Mouse (Mus musculus) megakaryocyte, embryonic 14.5 days (primary cell): ENCODE data around the gene Tnk2.

Experiments used
- FLI1 ChIP-seq: IDR thresholded peaks from 2 replicates; pipeline ENCODE4 v1.6.1; 2012; ENCODE audit warnings: low read length, inconsistent platforms, mixed read lengths
- GATA1 ChIP-seq: IDR thresholded peaks from 3 replicates; pipeline ENCODE4 v1.6.1; 2012; ENCODE audit warnings: mixed read lengths, low read length, inconsistent platforms, borderline replicate concordance

DNA sequence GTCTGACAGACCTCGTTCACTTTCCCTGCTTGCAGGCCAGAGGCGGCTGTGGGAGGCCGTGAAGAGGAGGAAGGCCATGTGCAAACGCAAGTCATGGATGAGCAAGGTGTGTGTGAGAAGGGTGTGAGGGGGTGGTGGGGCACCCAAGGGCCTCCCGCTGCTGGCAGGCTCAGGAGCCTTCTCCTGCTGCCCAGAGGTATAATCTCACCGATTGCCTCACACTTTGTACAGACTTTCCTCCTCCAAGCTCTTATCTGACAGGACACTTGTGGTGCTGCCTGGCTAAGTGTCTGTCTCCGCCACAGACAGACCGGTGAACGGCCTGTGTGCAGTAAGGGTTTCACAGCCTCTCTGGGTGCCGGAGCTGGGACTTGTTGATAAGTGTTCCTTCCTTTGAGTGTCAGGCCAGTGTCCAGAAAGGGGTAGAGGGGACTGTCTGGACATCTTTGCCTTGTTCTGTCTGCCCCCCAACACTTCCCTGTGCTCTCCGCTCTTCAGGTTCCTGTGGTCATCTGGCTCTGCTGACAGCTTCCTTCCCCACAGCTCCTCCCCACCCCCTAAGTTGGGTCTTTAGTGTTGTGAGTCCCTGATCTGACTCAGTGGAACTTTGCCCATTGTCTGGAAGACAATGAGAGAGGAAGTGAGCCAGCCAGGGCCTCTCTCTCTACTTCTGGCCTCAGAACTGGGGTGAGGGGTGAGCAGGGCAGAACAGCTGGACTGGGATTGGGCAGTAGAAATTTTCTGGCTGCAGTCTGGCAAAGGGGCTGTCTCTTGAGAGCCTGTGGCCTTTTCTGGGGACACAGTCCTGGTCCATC, 22.4 kb downstream of the Tnk2 start:
- TF ChIP-seq FLI1: no peak
- no peak; the same call in 2 of the 3 replicates for TF ChIP-seq GATA1
